Mouse (Mus musculus) heart, postnatal 0 days (tissue): Measurements from ENCODE around the gene Akap2. TPM values are rescaled to one million over a fixed set of nuclear protein-coding genes. Genes with fewer than 3 reads are reported as not detected.

Experiments
- ATAC-seq: fragments of 200-750 bp; cut with Nextera tagmentation; 2 replicates; pipeline ENCODE4 v1.8.0; 2017; ENCODE audit warnings: low read depth, moderate number of reproducible peaks, moderate library complexity; ENCODE audit not compliant: insufficient read depth
- DNase-seq: peaks from one replicate; pipeline ENCODE4 v3.0.0-alpha.2; 2016; ENCODE audit warnings: low spot score
- H3K27ac ChIP-seq: fragments of 300-500 bp; sonication (generic); 2 replicates; pipeline ENCODE4 v1.5.1; 2014; ENCODE audit warnings: low read depth, mild to moderate bottlenecking
- H3K27me3 ChIP-seq: fragments of 300-500 bp; sonication (generic); 2 replicates; pipeline ENCODE4 v1.6.1; 2014; ENCODE audit warnings: low read length, mixed read lengths; ENCODE audit not compliant: control insufficient read depth, insufficient read depth
- H3K36me3 ChIP-seq: fragments of 300-500 bp; sonication (generic); replicated peaks from 2 replicates; pipeline ENCODE4 v1.6.1; 2014; ENCODE audit warnings: low read length, mixed read lengths; ENCODE audit not compliant: control insufficient read depth, insufficient read depth
- H3K4me1 ChIP-seq: fragments of 300-500 bp; sonication (generic); 2 replicates; pipeline ENCODE4 v1.6.1; 2014; ENCODE audit warnings: antibody characterized with exemption; ENCODE audit not compliant: control insufficient read depth, insufficient read depth
- H3K4me2 ChIP-seq: fragments of 300-500 bp; sonication (generic); 2 replicates; pipeline ENCODE4 v1.6.1; 2014; ENCODE audit warnings: low read depth, mild to moderate bottlenecking, low read length, moderate library complexity
- H3K4me3 ChIP-seq: fragments of 300-500 bp; sonication (generic); 2 replicates; pipeline ENCODE4 v1.5.1; 2014; ENCODE audit warnings: low read depth, low read length
- H3K9ac ChIP-seq: fragments of 300-500 bp; sonication (generic); replicated peaks from 2 replicates; pipeline ENCODE4 v1.6.1; 2014; ENCODE audit warnings: low read depth, low read length, mixed read lengths
- H3K9me3 ChIP-seq: fragments of 300-500 bp; sonication (generic); replicated peaks from 2 replicates; pipeline ENCODE4 v1.6.1; 2016; ENCODE audit warnings: low read length; ENCODE audit not compliant: control insufficient read depth
- CTCF ChIP-seq: IDR thresholded peaks from 2 replicates; pipeline ENCODE4 v1.5.1; 2016; ENCODE audit warnings: antibody characterized with exemption, control low read depth, low read depth
- EP300 ChIP-seq: IDR thresholded peaks from 2 replicates; pipeline ENCODE4 v1.6.1; 2016; ENCODE audit warnings: antibody characterized with exemption, low read depth
- WGBS: fragments of 180-500 bp; shearing (Covaris S2); extraction: QIAGEN DNeasy Blood & Tissue Kit; methylation state at CpG from one replicate; pipeline ENCODE4 v1.1.7; 2014; 5-methylcytosine and 5-hydroxymethylcytosine counted together
- polyA plus RNA-seq: library from polyadenylated mRNA; unstranded; fragments of >200 nt; fragmentation: Nextera tagmentation; extraction: Ambion mirVana; gene quantifications from 2 replicates; pipeline ENCODE4 v1.2.1, GENCODE M21; 2015
- total RNA-seq: library from RNA; depleted of rRNA; stranded (reverse); fragments of >200 nt; gene quantifications from 2 replicates; pipeline ENCODE4 v1.2.3, GENCODE M21; 2014; ENCODE audit warnings: low replicate concordance

Gene Akap2
- total and polyA plus RNA-seq, 2 experiments from 2014 or later: 37.7 to 64.1 TPM

- Histone ChIP-seq H3K4me3 (no peak overlapping the region), H3K9ac (no peak overlapping the region), H3K4me2 (no peak overlapping the region), H3K27ac (no peak overlapping the region), H3K9me3 (no peaks in the 10 kb centered on the region), H3K36me3 (peaks cover 2% of the 10 kb centered on the region; the same call in 1 of the 2 replicates), H3K27me3 (no peaks in the 10 kb centered on the region), H3K4me1 (peaks cover 5% of the 10 kb centered on the region; the same call in 1 of the 2 replicates)
- ATAC-seq (no peak), DNase-seq (no peak)
- WGBS: 56% methylated on average over 8 of the region's 8 CpGs
- TF ChIP-seq EP300 (no peak), CTCF (no peak)
Measured at GRCm38 (mm10) chr4:57738856-57739552, 21.5 kb downstream of the Akap2 start.

- Histone ChIP-seq H3K27ac (no peak overlapping the region), H3K4me3 (no peak overlapping the region), H3K36me3 (peaks cover 14% of the 10 kb centered on the region), H3K9me3 (0 out of 2 replicates have a peak, but pooled peaks cover 3% of the 10 kb centered on the region), H3K4me1 (peaks cover 5% of the 10 kb centered on the region; the same call in 1 of the 2 replicates), H3K9ac (no peak overlapping the region), H3K27me3 (no peaks in the 10 kb centered on the region), H3K4me2 (no peak overlapping the region)
- no peak for TF ChIP-seq EP300
- no peak for DNase-seq
- ATAC-seq: no peak
- WGBS: 51% methylated on average over 11 of the region's 11 CpGs
Measured at GRCm38 (mm10) chr4:57743325-57743929, 26.0 kb downstream of the Akap2 start.

- ATAC-seq: no peak
- Histone ChIP-seq H3K4me2 (no peak overlapping the region), H3K4me1 (peaks cover 21% of the 10 kb centered on the region), H3K9ac (no peak overlapping the region), H3K9me3 (0 out of 2 replicates have a peak, but pooled peaks cover under 1% of the 10 kb centered on the region), H3K4me3 (no peak overlapping the region), H3K27ac (no peak overlapping the region), H3K27me3 (no peaks in the 10 kb centered on the region), H3K36me3 (peaks cover 4% of the 10 kb centered on the region)
- no peak for TF ChIP-seq EP300
- TF ChIP-seq CTCF: no peak
- DNase-seq: no peak
- WGBS: 54% methylated on average over 4 of the region's 4 CpGs
Measured at GRCm38 (mm10) chr4:57750651-57751050, 33.2 kb downstream of the Akap2 start.

GRCm38 (mm10) chr4:57751054-57751453 lies 33.6 kb downstream of the Akap2 start:
- DNase-seq: no peak
- 36% methylated on average over 4 of the region's 4 CpGs for WGBS

GRCm38 (mm10) chr4:57751566-57751965 lies 34.1 kb downstream of the Akap2 start:
- Histone ChIP-seq H3K4me1 (peaks cover 21% of the 10 kb centered on the region), H3K4me2 (no peak overlapping the region), H3K36me3 (no peaks in the 10 kb centered on the region), H3K27me3 (no peaks in the 10 kb centered on the region), H3K9me3 (no peaks in the 10 kb centered on the region), H3K27ac (0 out of 2 replicates have a peak overlapping the region, but pooled peaks have one; percentile 43), H3K4me3 (no peak overlapping the region), H3K9ac (no peak overlapping the region)
- 0 out of 2 replicates have a peak, but pooled peaks have one; percentile 21 for ATAC-seq
- DNase-seq: no peak
- WGBS: 78% methylated on average over 11 of the region's 11 CpGs
- no peak for TF ChIP-seq EP300
- no peak for TF ChIP-seq CTCF

More at GRCm38 (mm10) chr4:57751054-57751453, 33.6 kb downstream of the Akap2 start:
- H3K27me3 ChIP-seq: no peaks in the 10 kb centered on the region
- H3K4me2 ChIP-seq: no peak overlapping the region
- H3K4me3 ChIP-seq: no peak overlapping the region
- no peak overlapping the region for H3K9ac ChIP-seq
- no peak for TF ChIP-seq CTCF
- no peak for TF ChIP-seq EP300
- H3K36me3 ChIP-seq: no peaks in the 10 kb centered on the region
- H3K9me3 ChIP-seq: no peaks in the 10 kb centered on the region
- H3K4me1 ChIP-seq: peaks cover 21% of the 10 kb centered on the region
- H3K27ac ChIP-seq: peak overlapping the region; percentile 43
- no peak for ATAC-seq
